Mouse (Mus musculus): ENCODE measurements around the gene Wwc2. TPM values are rescaled to one million over a fixed set of nuclear protein-coding genes. Genes with fewer than 3 reads are reported as not detected.

Gene Wwc2
- polyA plus RNA-seq, 1 experiment from 2014 or later: 7.2 TPM

GRCm38 (mm10) chr8:47859259-47859658 is 131.5 kb downstream of the Wwc2 start:
- Histone ChIP-seq H3K27me3 (no peaks in the 10 kb centered on the region), H3K27ac (replicated peaks) (0 out of 2 replicates have a peak overlapping the region, but pooled peaks have one; percentile 10), H3K9me3 (no peaks in the 10 kb centered on the region), H3K4me1 (replicated peaks) (0 out of 2 replicates have a peak, but pooled peaks cover 5% of the 10 kb centered on the region), H3K9ac (no peak overlapping the region), H3K4me3 (no peak overlapping the region), H3K4me2 (peak overlapping the region; percentile 28), H3K36me3 (peaks cover 9% of the 10 kb centered on the region; the same call in 1 of the 2 replicates)
- no peak for ATAC-seq (ENCODE audit: low FRiP score, low read depth)
- WGBS: 85% methylated on average over 12 of the region's 12 CpGs

DNA sequence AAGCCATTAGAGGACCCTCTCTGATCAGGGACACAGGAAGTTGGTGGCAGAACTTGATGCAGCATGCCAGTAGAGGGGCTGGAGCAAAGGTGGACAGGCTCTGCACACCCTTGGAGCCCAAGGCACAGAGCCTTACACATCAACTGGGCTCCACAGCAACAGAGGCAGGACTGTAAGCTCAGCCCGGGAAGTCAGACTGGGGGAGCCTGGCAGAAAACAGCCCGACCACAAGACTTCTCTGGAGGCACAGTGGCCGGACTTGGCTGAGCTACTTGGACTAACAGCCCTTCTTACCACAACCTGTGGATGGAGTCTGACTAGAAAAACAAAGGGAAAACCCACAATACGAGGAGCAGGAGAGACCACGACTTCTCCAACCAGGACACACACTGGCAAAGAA is 137.4 kb downstream of the Wwc2 start:
- H3K36me3 ChIP-seq: peaks cover 10% of the 10 kb centered on the region; the same call in 1 of the 2 replicates
- H3K4me1 ChIP-seq (replicated peaks): no peaks in the 10 kb centered on the region
- H3K9ac ChIP-seq: no peak overlapping the region
- no peak overlapping the region for H3K4me2 ChIP-seq
- no peaks in the 10 kb centered on the region for H3K27me3 ChIP-seq
- H3K27ac ChIP-seq (replicated peaks): no peak overlapping the region
- ATAC-seq (ENCODE audit: low FRiP score, low read depth): no peak
- no peak overlapping the region for H3K4me3 ChIP-seq
- no peaks in the 10 kb centered on the region for H3K9me3 ChIP-seq
- 85% methylated on average over 5 of the region's 5 CpGs for WGBS

GRCm38 (mm10) chr8:47852737-47853136 is 138.0 kb downstream of the Wwc2 start:
- Histone ChIP-seq H3K4me1 (replicated peaks) (no peaks in the 10 kb centered on the region), H3K9ac (no peak overlapping the region), H3K4me2 (no peak overlapping the region), H3K27ac (replicated peaks) (no peak overlapping the region), H3K9me3 (no peaks in the 10 kb centered on the region), H3K4me3 (no peak overlapping the region), H3K36me3 (peaks cover 10% of the 10 kb centered on the region; the same call in 1 of the 2 replicates), H3K27me3 (no peaks in the 10 kb centered on the region)
- peak; percentile 42; the same call in 1 of the 2 replicates for ATAC-seq (ENCODE audit: low FRiP score, low read depth)
- 85% methylated on average over 5 of the region's 5 CpGs for WGBS

DNA sequence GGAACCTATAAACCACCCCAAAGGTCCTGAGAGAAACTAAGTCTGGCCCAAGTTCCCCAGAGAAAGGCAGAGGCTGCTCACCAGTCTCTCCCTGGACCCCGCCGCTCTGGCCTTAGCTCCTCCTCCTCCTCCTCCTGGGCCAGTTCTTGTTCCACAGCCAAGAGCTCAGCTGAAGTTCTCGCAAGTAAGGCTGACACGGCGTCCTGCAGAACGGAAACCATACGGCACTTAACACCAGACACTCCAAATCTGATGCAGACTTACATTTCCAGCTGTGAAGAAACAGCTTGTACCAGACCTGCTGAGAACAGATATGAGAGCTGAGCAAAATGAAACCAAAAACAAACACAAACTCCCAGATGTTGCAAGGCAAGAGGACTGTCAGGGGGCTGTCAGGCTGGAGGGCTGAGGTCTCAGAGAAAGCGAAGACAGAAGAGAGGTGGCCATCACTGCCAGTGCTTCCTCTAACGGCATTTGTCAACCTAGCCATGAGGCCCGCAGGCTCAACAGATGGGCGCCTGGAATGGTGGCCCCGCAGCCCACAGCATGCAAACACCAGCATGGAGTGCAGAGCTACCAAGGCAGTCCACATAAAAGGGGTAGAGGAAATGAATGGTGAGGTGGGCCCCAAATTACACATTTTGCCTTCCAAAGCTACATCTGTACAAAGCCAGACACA is 138.8 kb downstream of the Wwc2 start:
- no peaks in the 10 kb centered on the region for H3K4me1 ChIP-seq (replicated peaks)
- H3K9ac ChIP-seq: no peak overlapping the region
- H3K4me2 ChIP-seq: peak overlapping the region; percentile 7; the same call in 1 of the 2 replicates
- peak overlapping the region; percentile 53; the same call in 1 of the 2 replicates for H3K27ac ChIP-seq (replicated peaks)
- ATAC-seq (ENCODE audit: low FRiP score, low read depth): no peak
- peaks cover 10% of the 10 kb centered on the region; the same call in 1 of the 2 replicates for H3K36me3 ChIP-seq
- WGBS: 72% methylated on average over 12 of the region's 12 CpGs
- H3K4me3 ChIP-seq: no peak overlapping the region
- H3K9me3 ChIP-seq: no peaks in the 10 kb centered on the region
- no peaks in the 10 kb centered on the region for H3K27me3 ChIP-seq

GRCm38 (mm10) chr8:47849842-47850241 is 140.9 kb downstream of the Wwc2 start:
- Histone ChIP-seq H3K36me3 (peaks cover 6% of the 10 kb centered on the region; the same call in 1 of the 2 replicates), H3K4me1 (replicated peaks) (no peaks in the 10 kb centered on the region), H3K9me3 (no peaks in the 10 kb centered on the region), H3K27me3 (no peaks in the 10 kb centered on the region), H3K4me3 (no peak overlapping the region), H3K9ac (no peak overlapping the region), H3K27ac (replicated peaks) (no peak overlapping the region), H3K4me2 (no peak overlapping the region)
- 83% methylated on average over 8 of the region's 8 CpGs for WGBS
- ATAC-seq (ENCODE audit: low FRiP score, low read depth): no peak

GRCm38 (mm10) chr8:47847931-47848330 is 142.8 kb downstream of the Wwc2 start:
- H3K27me3 ChIP-seq: no peaks in the 10 kb centered on the region
- no peak for ATAC-seq (ENCODE audit: low FRiP score, low read depth)
- no peak overlapping the region for H3K4me3 ChIP-seq
- H3K27ac ChIP-seq (replicated peaks): no peak overlapping the region
- H3K4me2 ChIP-seq: no peak overlapping the region
- 95% methylated on average over 6 of the region's 6 CpGs for WGBS
- no peak overlapping the region for H3K9ac ChIP-seq
- H3K36me3 ChIP-seq: peaks cover 7% of the 10 kb centered on the region; the same call in 1 of the 2 replicates
- no peaks in the 10 kb centered on the region for H3K4me1 ChIP-seq (replicated peaks)
- no peaks in the 10 kb centered on the region for H3K9me3 ChIP-seq

- Histone ChIP-seq H3K4me1 (replicated peaks) (no peaks in the 10 kb centered on the region), H3K9me3 (no peaks in the 10 kb centered on the region), H3K4me2 (no peak overlapping the region), H3K27ac (replicated peaks) (no peak overlapping the region), H3K36me3 (peaks cover 7% of the 10 kb centered on the region; the same call in 1 of the 2 replicates), H3K27me3 (no peaks in the 10 kb centered on the region), H3K9ac (no peak overlapping the region), H3K4me3 (no peak overlapping the region)
- ATAC-seq (ENCODE audit: low FRiP score, low read depth): no peak
- 86% methylated on average over 14 of the region's 14 CpGs for WGBS
Measured at GRCm38 (mm10) chr8:47847161-47847560, 143.6 kb downstream of the Wwc2 start.

- peaks cover 10% of the 10 kb centered on the region for H3K36me3 ChIP-seq
- no peak overlapping the region for H3K4me2 ChIP-seq
- no peaks in the 10 kb centered on the region for H3K4me1 ChIP-seq (replicated peaks)
- ATAC-seq (ENCODE audit: low FRiP score, low read depth): no peak
- no peaks in the 10 kb centered on the region for H3K9me3 ChIP-seq
- WGBS: 61% methylated on average over 13 of the region's 13 CpGs
- H3K9ac ChIP-seq: no peak overlapping the region
- no peaks in the 10 kb centered on the region for H3K27me3 ChIP-seq
- H3K4me3 ChIP-seq: no peak overlapping the region
- no peak overlapping the region for H3K27ac ChIP-seq (replicated peaks)
Measured at GRCm38 (mm10) chr8:47845956-47846355, 144.8 kb downstream of the Wwc2 start.

- Histone ChIP-seq H3K4me2 (no peak overlapping the region), H3K9me3 (no peaks in the 10 kb centered on the region), H3K4me1 (replicated peaks) (no peaks in the 10 kb centered on the region), H3K4me3 (no peak overlapping the region), H3K9ac (no peak overlapping the region), H3K27me3 (no peaks in the 10 kb centered on the region), H3K27ac (replicated peaks) (no peak overlapping the region), H3K36me3 (peaks cover 15% of the 10 kb centered on the region)
- WGBS: 94% methylated on average over 10 of the region's 10 CpGs
- no peak for ATAC-seq (ENCODE audit: low FRiP score, low read depth)
Measured at GRCm38 (mm10) chr8:47843651-47844050, 147.1 kb downstream of the Wwc2 start.

DNA sequence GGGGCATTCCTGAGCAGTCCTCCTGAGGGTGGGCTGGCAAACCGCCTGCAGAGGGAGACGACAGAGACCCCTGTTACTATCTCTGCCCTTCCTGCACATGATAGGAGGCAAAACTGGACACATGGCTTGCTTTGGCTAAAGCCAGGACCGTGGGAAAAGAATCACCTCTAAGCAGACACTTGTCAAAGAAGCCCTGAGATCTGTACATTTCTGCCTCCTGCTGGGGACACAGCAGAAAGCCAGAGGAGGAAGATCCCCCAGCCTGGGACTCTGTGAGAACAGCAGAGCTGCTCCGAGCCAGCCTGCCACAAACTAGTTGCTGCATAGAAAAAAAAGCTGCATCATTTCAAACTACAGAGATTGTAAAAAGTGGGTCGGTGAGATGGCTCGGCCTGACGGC is 147.7 kb downstream of the Wwc2 start:
- peaks cover 13% of the 10 kb centered on the region for H3K36me3 ChIP-seq
- no peak overlapping the region for H3K9ac ChIP-seq
- no peak overlapping the region for H3K27ac ChIP-seq (replicated peaks)
- no peak overlapping the region for H3K4me3 ChIP-seq
- H3K4me1 ChIP-seq (replicated peaks): no peaks in the 10 kb centered on the region
- no peaks in the 10 kb centered on the region for H3K27me3 ChIP-seq
- no peaks in the 10 kb centered on the region for H3K9me3 ChIP-seq
- WGBS: 81% methylated on average over 7 of the region's 7 CpGs
- no peak for ATAC-seq (ENCODE audit: low FRiP score, low read depth)
- H3K4me2 ChIP-seq: no peak overlapping the region

DNA sequence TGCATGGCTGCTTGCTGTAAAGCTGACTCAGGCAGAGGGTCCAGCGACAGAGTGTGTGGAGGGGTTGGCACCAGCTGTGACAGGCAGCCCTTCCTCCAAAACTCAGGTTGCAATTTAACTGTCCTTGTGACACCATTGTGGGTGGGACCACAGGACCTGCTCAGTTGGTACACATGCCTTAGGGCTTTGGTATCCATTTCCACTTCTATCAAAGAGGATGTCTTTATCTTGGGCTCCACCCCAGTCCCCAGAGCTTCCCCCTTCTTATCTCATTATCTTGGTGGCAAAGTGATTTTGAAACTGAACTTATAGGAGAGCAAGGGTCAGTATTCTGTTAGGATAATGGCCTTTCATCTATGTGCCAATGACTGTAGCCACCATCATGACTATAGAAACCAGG is 156.8 kb downstream of the Wwc2 start:
- 80% methylated on average over 1 of the region's 1 CpGs for WGBS
- no peak for ATAC-seq (ENCODE audit: low FRiP score, low read depth)
- H3K4me1 ChIP-seq (replicated peaks): no peaks in the 10 kb centered on the region

DNA sequence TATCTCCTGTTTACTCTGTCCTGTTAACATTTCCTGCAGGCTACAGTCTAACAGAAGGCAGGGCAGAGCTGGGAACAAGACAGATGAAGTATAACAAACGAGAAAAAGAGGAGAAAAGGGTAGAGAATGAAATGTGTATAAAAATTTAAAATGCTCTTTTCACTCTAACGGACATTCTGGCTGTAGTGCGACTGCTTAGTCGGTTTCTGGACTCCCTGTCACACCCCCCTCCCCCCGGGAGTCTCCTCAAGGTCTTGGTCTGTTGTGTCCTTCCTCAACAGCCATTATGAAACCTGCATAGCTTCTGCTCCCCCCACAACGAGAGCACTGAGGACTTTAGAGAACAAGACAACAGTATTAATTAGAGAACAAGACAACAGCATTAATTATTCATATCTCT is 158.1 kb downstream of the Wwc2 start:
- 78% methylated on average over 6 of the region's 6 CpGs for WGBS
- no peak overlapping the region for H3K4me3 ChIP-seq
- ATAC-seq (ENCODE audit: low FRiP score, low read depth): no peak

More for the DNA sequence above, 156.8 kb downstream of the Wwc2 start:
- no peaks in the 10 kb centered on the region for H3K27me3 ChIP-seq
- no peak overlapping the region for H3K4me3 ChIP-seq
- H3K9me3 ChIP-seq: no peaks in the 10 kb centered on the region
- H3K36me3 ChIP-seq: no peaks in the 10 kb centered on the region
- no peak overlapping the region for H3K9ac ChIP-seq
- H3K4me2 ChIP-seq: no peak overlapping the region
- no peak overlapping the region for H3K27ac ChIP-seq (replicated peaks)

More for the DNA sequence above, 158.1 kb downstream of the Wwc2 start:
- H3K27me3 ChIP-seq: no peaks in the 10 kb centered on the region
- H3K4me2 ChIP-seq: no peak overlapping the region
- H3K27ac ChIP-seq (replicated peaks): no peak overlapping the region
- no peaks in the 10 kb centered on the region; the same call in 1 of the 2 replicates for H3K36me3 ChIP-seq
- H3K4me1 ChIP-seq (replicated peaks): no peaks in the 10 kb centered on the region
- H3K9me3 ChIP-seq: no peaks in the 10 kb centered on the region
- no peak overlapping the region for H3K9ac ChIP-seq

All from hindbrain, embryonic 15.5 days (tissue).